Mouse (Mus musculus): Measurements from ENCODE around the gene Tada2b.

Tada2b gene

GRCm38 (mm10) chr5:36480398-36480797, 3.7 kb downstream of the Tada2b start:
- DNase-seq (ENCODE audit: low read depth, low spot score) = no peak

GRCm38 (mm10) chr5:36479735-36480134, 4.3 kb downstream of the Tada2b start:
- no peak for DNase-seq (ENCODE audit: low read depth, low spot score)

- DNase-seq (ENCODE audit: low read depth, low spot score) = no peak
Measured at GRCm38 (mm10) chr5:36478540-36479420, 5.3 kb downstream of the Tada2b start.

- no peak for DNase-seq (ENCODE audit: low read depth, low spot score)
Measured at GRCm38 (mm10) chr5:36477486-36477885, 6.6 kb downstream of the Tada2b start.

- DNase-seq (ENCODE audit: low read depth, low spot score) = no peak
Measured at GRCm38 (mm10) chr5:36474283-36474682, 9.8 kb downstream of the Tada2b start.

GRCm38 (mm10) chr5:36472876-36473655, 11.0 kb downstream of the Tada2b start:
- no peak for DNase-seq (ENCODE audit: low read depth, low spot score)

- DNase-seq (ENCODE audit: low read depth, low spot score) = no peak
Measured at GRCm38 (mm10) chr5:36471206-36471605, 12.9 kb downstream of the Tada2b start.

DNA sequence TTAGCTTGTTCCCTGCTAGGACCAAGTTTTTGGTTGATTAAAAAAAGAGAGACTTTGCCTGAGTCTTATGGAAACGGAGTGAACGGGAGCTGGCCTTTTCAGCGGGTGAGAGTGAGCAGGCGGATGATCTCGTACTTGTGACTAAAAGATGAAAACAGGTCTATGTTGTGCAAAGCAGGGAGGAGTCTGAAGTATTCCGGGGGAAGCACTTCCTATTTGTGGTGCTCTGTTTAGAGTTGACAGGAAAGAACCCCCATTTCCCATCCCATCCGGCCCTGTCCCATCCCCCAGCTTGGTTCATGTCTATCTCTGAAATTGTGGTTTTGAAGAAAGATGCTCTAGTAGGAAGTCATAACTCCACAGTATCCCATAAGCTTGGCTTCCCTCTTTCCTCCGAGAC, 18.2 kb downstream of the Tada2b start:
- no peak for DNase-seq (ENCODE audit: low read depth, low spot score)

GRCm38 (mm10) chr5:36464709-36465661, 19.1 kb downstream of the Tada2b start, which contains the start of gene Grpel1:
Grpel1 (plus strand) TSS chr5:36464998.
- DNase-seq (ENCODE audit: low read depth, low spot score) = peak; percentile 100

DNA sequence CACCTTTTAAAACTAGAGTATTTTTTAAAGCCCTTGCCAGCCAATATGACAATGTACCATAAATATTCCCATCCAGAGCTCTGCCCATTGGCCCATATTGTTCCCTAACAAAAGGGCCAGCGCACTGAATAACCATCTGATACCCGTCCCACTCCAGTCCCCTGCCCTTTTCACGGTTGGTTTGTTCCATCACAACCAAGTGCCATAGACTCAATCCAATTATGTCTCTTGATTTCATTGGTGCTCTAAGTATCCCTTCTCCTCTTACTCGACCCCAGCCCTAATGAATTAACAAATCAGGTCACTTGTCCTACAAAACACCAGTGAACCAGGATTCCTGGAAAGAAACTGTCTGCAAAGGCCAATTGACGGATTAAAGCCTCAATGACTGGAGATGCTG, 20.7 kb downstream of the Tada2b start:
- DNase-seq (ENCODE audit: low read depth, low spot score) = no peak

DNA sequence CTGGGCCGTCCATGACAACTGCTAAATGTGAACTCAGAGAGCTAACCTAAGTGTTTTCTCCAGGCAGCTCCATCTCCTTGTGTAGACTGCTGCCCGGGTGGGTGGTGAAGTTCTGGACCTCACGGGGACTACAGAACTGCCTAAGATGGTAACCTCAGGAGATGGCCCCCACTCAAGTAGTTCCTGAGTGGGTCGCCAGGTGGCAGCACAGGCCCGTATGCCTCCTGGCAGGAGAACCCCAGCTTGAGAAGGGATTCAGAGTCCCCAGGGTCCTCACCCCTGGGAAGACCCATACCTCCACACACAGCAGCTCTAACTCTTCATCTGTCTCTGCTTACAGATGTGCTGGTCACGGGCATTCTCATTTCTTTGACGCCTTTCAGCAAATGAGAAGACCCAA, 21.3 kb downstream of the Tada2b start:
- DNase-seq (ENCODE audit: low read depth, low spot score) = peak; percentile 40

DNA sequence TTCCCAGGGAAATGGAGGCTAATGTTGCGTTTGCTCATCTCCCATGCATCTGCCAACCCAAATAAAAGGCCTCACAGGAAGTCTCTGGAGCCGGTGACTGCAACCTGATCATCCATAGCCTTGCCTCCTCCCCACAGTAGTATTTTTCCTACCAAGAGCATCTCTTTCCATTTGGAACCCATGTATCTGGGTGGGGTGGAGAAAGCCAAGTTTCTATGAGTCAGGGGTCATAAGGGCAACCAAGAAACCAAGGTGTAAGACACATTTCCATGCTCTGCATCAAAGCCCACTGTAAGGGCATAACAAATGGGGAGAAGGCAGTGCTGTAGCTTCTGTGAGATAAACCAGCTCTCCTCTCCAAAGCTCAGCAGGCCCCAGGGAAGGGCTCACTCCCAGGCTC, 22.9 kb downstream of the Tada2b start:
- DNase-seq (ENCODE audit: low read depth, low spot score) = no peak

DNA sequence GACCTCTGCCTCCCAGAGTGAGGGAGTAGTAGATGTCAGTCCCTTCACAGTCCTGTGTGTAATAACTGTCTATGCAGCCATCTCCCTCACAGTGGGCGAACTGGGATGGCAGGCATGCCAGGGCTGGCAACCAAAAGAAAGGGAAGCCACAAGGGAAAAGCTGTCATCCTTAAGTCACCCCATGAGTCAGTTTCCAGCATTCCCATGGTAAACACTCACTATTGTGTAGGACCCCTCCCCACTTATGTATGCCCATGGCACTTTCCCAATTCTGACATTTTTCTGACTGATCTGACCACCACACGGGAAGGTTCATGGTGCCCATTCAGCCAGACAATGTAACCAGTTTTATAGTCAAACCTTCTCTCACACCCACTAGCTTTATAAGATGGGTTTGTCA, 23.4 kb downstream of the Tada2b start:
- no peak for DNase-seq (ENCODE audit: low read depth, low spot score)

DNA sequence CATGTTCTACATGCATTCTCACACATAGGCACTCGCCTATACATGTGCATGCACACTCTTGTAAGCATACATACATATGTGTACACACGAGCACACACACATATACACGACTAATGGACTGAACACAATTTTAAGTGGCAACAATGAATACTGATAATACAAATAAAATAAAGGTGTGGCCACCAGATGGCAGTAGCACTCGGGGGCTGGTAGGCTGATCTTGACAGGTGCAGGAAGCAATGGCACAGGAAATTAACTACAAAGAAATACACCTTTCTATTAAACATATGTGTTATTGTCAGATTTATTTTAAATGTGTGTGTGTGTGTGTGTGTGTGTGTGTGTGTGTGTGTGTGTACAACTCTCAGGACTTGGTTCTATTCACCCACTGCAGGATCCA, 25.2 kb downstream of the Tada2b start:
- no peak for DNase-seq (ENCODE audit: low read depth, low spot score)

DNA sequence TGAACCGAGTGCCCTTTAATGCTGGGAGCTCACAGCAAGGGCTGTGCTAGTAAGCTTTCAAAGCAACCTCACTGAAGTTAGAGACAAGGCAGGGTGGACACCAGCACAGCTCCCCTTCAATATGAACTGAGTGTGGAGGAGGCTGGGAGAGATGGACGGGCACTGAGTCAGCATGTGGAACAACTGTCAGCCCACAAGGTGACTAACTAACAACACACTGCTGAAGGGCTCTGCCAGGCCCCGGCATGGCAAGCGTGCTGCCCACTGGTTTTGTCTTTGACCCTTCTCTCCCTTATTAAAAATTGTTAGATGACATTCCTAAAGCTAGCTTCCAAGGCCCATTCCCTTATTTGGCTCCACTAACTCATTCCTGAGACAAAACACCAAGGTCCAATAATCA, 26.4 kb downstream of the Tada2b start:
- no peak for DNase-seq (ENCODE audit: low read depth, low spot score)

DNA sequence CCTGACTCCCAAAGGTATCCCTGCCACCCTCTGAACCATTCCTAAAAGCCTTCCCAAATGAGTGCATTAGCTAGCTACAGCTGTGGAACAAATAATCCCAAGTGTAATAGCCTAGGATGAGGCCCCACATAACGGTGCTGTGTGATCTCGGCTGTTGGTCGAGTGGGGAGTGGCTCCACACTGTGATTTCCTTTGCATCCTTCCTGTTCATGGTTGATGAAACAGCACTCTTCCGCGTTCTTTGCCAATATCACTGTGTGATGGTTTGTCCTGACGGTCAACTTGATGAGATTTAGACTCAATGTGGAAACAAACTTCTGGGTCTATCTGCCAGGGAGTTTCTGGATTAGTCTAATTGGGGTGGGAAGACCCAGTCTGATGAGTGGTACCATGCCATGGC, 31.3 kb downstream of the Tada2b start:
- DNase-seq (ENCODE audit: low read depth, low spot score) = no peak

GRCm38 (mm10) chr5:36451872-36452389, 32.2 kb downstream of the Tada2b start:
- DNase-seq (ENCODE audit: low read depth, low spot score) = no peak

DNA sequence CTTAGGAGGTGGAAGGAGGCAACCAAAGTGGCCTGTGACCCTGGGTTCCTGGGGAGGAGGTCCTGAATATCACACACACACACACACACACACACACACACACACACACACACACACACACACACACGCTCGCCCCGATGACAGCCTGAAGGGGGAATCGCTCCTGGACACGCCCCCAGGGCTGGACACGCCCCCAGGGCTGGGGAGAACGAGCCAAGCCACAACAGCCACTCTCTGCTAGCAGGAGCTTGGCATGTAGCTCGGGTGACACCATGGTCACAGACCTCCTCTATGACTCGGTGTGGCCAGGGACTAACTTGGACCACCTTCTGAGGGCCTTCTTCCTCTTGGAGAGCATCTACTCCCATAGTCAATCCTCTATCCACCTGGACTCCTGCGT, 33.0 kb downstream of the Tada2b start:
- DNase-seq (ENCODE audit: low read depth, low spot score) = no peak

GRCm38 (mm10) chr5:36449710-36450358, 34.3 kb downstream of the Tada2b start:
- no peak for DNase-seq (ENCODE audit: low read depth, low spot score)

DNA sequence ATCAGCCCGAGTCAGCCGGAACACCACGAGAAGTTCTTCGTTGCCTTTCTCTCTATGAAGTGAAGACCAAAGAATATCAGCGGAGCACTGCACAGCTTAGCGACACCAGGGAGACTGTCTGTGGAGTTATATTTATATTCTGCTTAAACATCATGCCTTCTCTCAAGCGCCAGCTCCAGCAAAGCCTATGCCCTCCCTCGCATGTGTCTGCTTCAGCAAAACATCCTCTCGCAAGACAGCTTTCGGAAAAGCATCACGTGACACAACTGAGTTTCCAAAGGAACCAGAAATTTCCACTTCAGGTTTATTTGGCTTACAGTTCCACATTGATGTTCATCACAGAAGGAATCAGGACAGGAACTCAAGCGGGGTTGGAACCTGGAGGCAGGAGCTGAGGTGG, 36.2 kb downstream of the Tada2b start:
- DNase-seq (ENCODE audit: low read depth, low spot score) = no peak

All from retina, adult 2 months (tissue).